Mouse (Mus musculus): ENCODE data around the gene Abi1. TPM values are rescaled to one million over a fixed set of nuclear protein-coding genes. Genes with fewer than 3 reads are reported as not detected.
"Not testable (repeated sequence)": the region's sequence is repeated elsewhere in the genome, so short reads cannot be mapped to it uniquely, and the experiment has no call there.

The Abi1 gene
- polyA plus RNA-seq, 1 experiment from 2014 or later: 58.6 TPM

- Histone ChIP-seq H3K4me1 (ENCODE audit: control insufficient read depth, insufficient read depth, low read length) (no peaks in the 10 kb centered on the region), H3K4me3 (ENCODE audit: low read depth, low read length) (no peak overlapping the region), H3K4me2 (replicated peaks; ENCODE audit: low read depth, low read length) (no peak overlapping the region), H3K27ac (ENCODE audit: low read length) (no peak overlapping the region), H3K9me3 (ENCODE audit: control insufficient read depth, low read depth, low read length) (no peaks in the 10 kb centered on the region), H3K36me3 (ENCODE audit: control insufficient read depth, insufficient read depth, low read length) (no peaks in the 10 kb centered on the region; the same call in 1 of the 2 replicates), H3K9ac (replicated peaks; ENCODE audit: low read depth, low read length) (no peak overlapping the region), H3K27me3 (ENCODE audit: control insufficient read depth, insufficient read depth, low read length) (no peaks in the 10 kb centered on the region)
- no peak for ATAC-seq (ENCODE audit: insufficient number of reproducible peaks, insufficient read depth, low FRiP score, low read depth)
- WGBS: 83% methylated on average over 2 of the region's 2 CpGs
Observed at GRCm38 (mm10) chr2:22928259-22928658, 111.8 kb downstream of the Abi1 start.

GRCm38 (mm10) chr2:22925911-22926310, 114.1 kb downstream of the Abi1 start:
- H3K4me3 ChIP-seq (ENCODE audit: low read depth, low read length); H3K27me3 ChIP-seq (ENCODE audit: control insufficient read depth, insufficient read depth, low read length); H3K36me3 ChIP-seq (ENCODE audit: control insufficient read depth, insufficient read depth, low read length); H3K4me2 ChIP-seq (replicated peaks; ENCODE audit: low read depth, low read length); H3K9ac ChIP-seq (replicated peaks; ENCODE audit: low read depth, low read length); H3K27ac ChIP-seq (ENCODE audit: low read length); H3K9me3 ChIP-seq (ENCODE audit: control insufficient read depth, low read depth, low read length); ATAC-seq (ENCODE audit: insufficient number of reproducible peaks, insufficient read depth, low FRiP score, low read depth); H3K4me1 ChIP-seq (ENCODE audit: control insufficient read depth, insufficient read depth, low read length): not testable (repeated sequence)
- 93% methylated on average over 2 of the region's 3 CpGs for WGBS

- Histone ChIP-seq H3K9ac (replicated peaks; ENCODE audit: low read depth, low read length) (no peak overlapping the region), H3K27me3 (ENCODE audit: control insufficient read depth, insufficient read depth, low read length) (no peaks in the 10 kb centered on the region), H3K4me1 (ENCODE audit: control insufficient read depth, insufficient read depth, low read length) (no peaks in the 10 kb centered on the region), H3K4me2 (replicated peaks; ENCODE audit: low read depth, low read length) (no peak overlapping the region), H3K9me3 (ENCODE audit: control insufficient read depth, low read depth, low read length) (no peaks in the 10 kb centered on the region), H3K36me3 (ENCODE audit: control insufficient read depth, insufficient read depth, low read length) (peaks cover 8% of the 10 kb centered on the region; the same call in 1 of the 2 replicates), H3K4me3 (ENCODE audit: low read depth, low read length) (no peak overlapping the region), H3K27ac (ENCODE audit: low read length) (no peak overlapping the region)
- no peak for ATAC-seq (ENCODE audit: insufficient number of reproducible peaks, insufficient read depth, low FRiP score, low read depth)
- 86% methylated on average over 2 of the region's 2 CpGs for WGBS
Observed at GRCm38 (mm10) chr2:22918651-22919050, 121.4 kb downstream of the Abi1 start.

- Histone ChIP-seq H3K4me1 (ENCODE audit: control insufficient read depth, insufficient read depth, low read length) (no peaks in the 10 kb centered on the region), H3K4me3 (ENCODE audit: low read depth, low read length) (no peak overlapping the region), H3K9me3 (ENCODE audit: control insufficient read depth, low read depth, low read length) (no peaks in the 10 kb centered on the region), H3K4me2 (replicated peaks; ENCODE audit: low read depth, low read length) (no peak overlapping the region), H3K9ac (replicated peaks; ENCODE audit: low read depth, low read length) (no peak overlapping the region), H3K36me3 (ENCODE audit: control insufficient read depth, insufficient read depth, low read length) (peaks cover 8% of the 10 kb centered on the region; the same call in 1 of the 2 replicates), H3K27me3 (ENCODE audit: control insufficient read depth, insufficient read depth, low read length) (no peaks in the 10 kb centered on the region), H3K27ac (ENCODE audit: low read length) (no peak overlapping the region)
- no peak for ATAC-seq (ENCODE audit: insufficient number of reproducible peaks, insufficient read depth, low FRiP score, low read depth)
- 90% methylated on average over 3 of the region's 3 CpGs for WGBS
Observed at GRCm38 (mm10) chr2:22914421-22914820, 125.6 kb downstream of the Abi1 start.

- Histone ChIP-seq H3K4me1 (ENCODE audit: control insufficient read depth, insufficient read depth, low read length) (no peaks in the 10 kb centered on the region), H3K27ac (ENCODE audit: low read length) (no peak overlapping the region), H3K4me3 (ENCODE audit: low read depth, low read length) (no peak overlapping the region), H3K27me3 (ENCODE audit: control insufficient read depth, insufficient read depth, low read length) (no peaks in the 10 kb centered on the region), H3K9me3 (ENCODE audit: control insufficient read depth, low read depth, low read length) (no peaks in the 10 kb centered on the region), H3K4me2 (replicated peaks; ENCODE audit: low read depth, low read length) (no peak overlapping the region), H3K36me3 (ENCODE audit: control insufficient read depth, insufficient read depth, low read length) (peaks cover 17% of the 10 kb centered on the region), H3K9ac (replicated peaks; ENCODE audit: low read depth, low read length) (no peak overlapping the region)
- no peak for ATAC-seq (ENCODE audit: insufficient number of reproducible peaks, insufficient read depth, low FRiP score, low read depth)
- 95% methylated on average over 3 of the region's 3 CpGs for WGBS
Observed at GRCm38 (mm10) chr2:22903947-22904346, 136.1 kb downstream of the Abi1 start.

- no peaks in the 10 kb centered on the region for H3K4me1 ChIP-seq (ENCODE audit: control insufficient read depth, insufficient read depth, low read length)
- H3K4me2 ChIP-seq (replicated peaks; ENCODE audit: low read depth, low read length): peak within 1 kb of the TSS; percentile 68
- under 1% methylated on average over 81 of the region's 81 CpGs for WGBS
Observed at GRCm38 (mm10) chr2:22895282-22896273, 144.5 kb downstream of the Abi1 start, which contains the start of gene Pdss1. TSS of gene Pdss1 (plus strand) at chr2:22895522.

GRCm38 (mm10) chr2:22894932-22895281, 145.1 kb downstream of the Abi1 start:
- Histone ChIP-seq H3K9me3 (ENCODE audit: control insufficient read depth, low read depth, low read length) (no peaks in the 10 kb centered on the region), H3K4me3 (ENCODE audit: low read depth, low read length) (peak overlapping the region; percentile 92), H3K9ac (replicated peaks; ENCODE audit: low read depth, low read length) (peak overlapping the region; percentile 52), H3K27ac (ENCODE audit: low read length) (peak overlapping the region; percentile 64; the same call in 1 of the 2 replicates), H3K4me1 (ENCODE audit: control insufficient read depth, insufficient read depth, low read length) (no peaks in the 10 kb centered on the region), H3K36me3 (ENCODE audit: control insufficient read depth, insufficient read depth, low read length) (no peaks in the 10 kb centered on the region), H3K27me3 (ENCODE audit: control insufficient read depth, insufficient read depth, low read length) (no peaks in the 10 kb centered on the region), H3K4me2 (replicated peaks; ENCODE audit: low read depth, low read length) (peak overlapping the region; percentile 68)
- no peak for ATAC-seq (ENCODE audit: insufficient number of reproducible peaks, insufficient read depth, low FRiP score, low read depth)
- WGBS: 22% methylated on average over 9 of the region's 9 CpGs

More at GRCm38 (mm10) chr2:22895282-22896273, 144.5 kb downstream of the Abi1 start, which contains the start of gene Pdss1:
- Histone ChIP-seq H3K27me3 (ENCODE audit: control insufficient read depth, insufficient read depth, low read length) (no peaks in the 10 kb centered on the region), H3K27ac (ENCODE audit: low read length) (peak within 1 kb of the TSS; percentile 64; the same call in 1 of the 2 replicates), H3K9ac (replicated peaks; ENCODE audit: low read depth, low read length) (peak within 1 kb of the TSS; percentile 52), H3K9me3 (ENCODE audit: control insufficient read depth, low read depth, low read length) (no peaks in the 10 kb centered on the region), H3K4me3 (ENCODE audit: low read depth, low read length) (peak within 1 kb of the TSS; percentile 92), H3K36me3 (ENCODE audit: control insufficient read depth, insufficient read depth, low read length) (no peaks in the 10 kb centered on the region)
- ATAC-seq (ENCODE audit: insufficient number of reproducible peaks, insufficient read depth, low FRiP score, low read depth): peak; percentile 98
